Mouse (Mus musculus) adrenal gland, adult (tissue): ENCODE measurements around the gene Gli2.
A peak's percentile ranks its signal among the peaks of the same experiment; 100 is the strongest.

ENCODE experiments used
- DNase-seq, 2 experiments: peaks; one replicate each; pipeline ENCODE4 v3.0.0; 2022 to 2023; ENCODE audit warnings: low spot score in 1 of 2; ENCODE audit not compliant: inconsistent age in 2 of 2

Gli2 gene

DNA sequence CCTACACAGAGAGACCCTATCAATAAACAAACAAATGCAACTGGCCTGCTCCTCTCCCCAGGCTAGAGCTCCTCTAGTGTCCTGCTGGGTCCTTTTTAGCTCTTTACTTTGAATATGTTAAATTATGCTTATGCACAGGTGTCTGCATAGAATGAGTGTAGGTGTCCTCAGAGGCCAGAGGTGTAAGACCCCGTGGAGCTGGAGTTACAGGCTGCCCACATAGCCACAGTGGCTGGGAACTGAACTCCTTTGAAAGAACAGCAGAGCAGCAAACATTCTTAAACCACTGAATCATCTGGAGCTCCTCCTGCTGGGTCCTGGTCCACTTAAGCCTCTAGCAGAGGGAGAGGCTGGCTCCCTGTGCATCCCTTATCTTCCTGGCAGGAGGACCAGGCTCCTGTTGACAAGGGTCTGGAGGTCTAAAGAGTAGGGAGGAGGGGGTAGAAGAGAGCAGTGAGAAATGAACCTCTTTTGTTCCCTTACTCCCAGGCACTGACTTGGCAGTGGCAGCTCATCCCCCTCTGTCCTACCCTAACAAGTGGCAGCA is 49.5 kb downstream of the Gli2 start:
- no peak for DNase-seq

- no peak for DNase-seq
These were observed 51.9 kb downstream of the Gli2 start for GRCm38 (mm10) chr1:119001454-119002034.

DNA sequence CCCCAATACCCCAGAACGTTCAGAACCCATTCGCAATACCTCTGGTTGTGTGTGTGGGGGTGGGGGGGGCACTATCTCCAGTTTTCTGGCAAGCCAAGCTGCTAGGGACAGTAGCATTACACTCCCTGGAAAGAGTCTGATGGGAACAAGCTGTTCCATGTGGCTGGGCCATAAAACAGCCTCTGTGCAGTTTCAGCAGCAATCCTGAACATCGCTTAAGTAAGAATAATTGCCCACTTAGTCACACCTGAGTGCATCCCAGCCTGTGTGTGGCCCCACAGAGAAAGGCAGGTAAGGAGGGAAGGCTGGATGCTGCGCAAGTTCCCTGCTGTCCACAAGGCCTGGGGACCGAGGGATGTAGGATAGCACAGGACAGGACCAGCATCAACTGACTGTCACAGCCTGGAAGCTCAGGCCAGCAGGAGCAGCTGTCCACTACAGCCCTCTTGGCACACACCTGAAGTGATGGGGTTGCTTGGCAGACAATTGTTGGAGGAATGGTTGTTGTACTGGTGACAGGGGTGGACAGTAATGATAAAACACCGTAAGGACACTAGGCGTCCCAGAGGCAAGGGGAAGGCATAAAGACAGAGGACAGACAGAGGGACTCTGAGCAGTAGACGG is 58.8 kb downstream of the Gli2 start:
- no peak for DNase-seq

DNA sequence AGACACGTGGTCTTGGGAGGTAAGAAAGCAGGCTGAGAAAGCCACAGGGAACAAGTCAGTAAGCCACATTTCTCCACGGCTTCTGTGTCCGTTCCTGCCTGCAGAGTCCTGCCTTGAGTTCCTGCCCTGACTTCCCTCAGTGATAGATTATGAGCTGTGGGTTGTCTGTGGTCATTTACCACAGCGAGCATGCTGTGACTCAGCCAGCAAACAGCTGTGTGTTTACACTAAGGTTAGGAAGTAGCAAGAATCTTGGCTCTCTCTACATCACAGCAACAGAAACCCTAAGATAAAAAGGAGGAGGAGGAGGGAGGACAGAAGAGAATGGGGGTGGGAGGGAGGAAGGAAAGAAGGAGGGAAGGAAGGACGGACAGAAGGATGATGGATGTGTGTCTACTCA is 59.6 kb downstream of the Gli2 start:
- no peak for DNase-seq

GRCm38 (mm10) chr1:118988331-118988730 is 65.1 kb downstream of the Gli2 start:
- no peak for DNase-seq

DNA sequence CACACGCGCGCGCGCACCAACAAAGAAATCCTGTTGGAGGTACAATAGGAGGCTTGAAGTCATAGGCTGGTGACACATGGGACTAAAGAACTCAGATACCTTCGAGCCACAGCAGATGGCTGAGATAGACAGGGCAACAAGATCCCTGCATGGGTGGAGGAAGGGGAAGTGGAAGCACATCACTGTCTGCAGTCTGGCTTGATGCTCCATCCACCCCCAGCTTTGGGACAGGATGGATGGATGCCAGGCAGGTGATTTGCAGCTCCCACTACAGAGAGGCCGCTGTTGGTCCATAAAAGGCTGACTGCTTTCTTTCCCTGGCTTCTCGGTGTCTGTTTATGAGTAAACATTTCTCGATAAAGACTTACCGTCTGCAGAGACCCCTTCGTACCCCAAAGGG is 65.9 kb downstream of the Gli2 start:
- DNase-seq: no peak

GRCm38 (mm10) chr1:118983389-118983788 is 70.0 kb downstream of the Gli2 start:
- DNase-seq: no peak

- DNase-seq: no peak
These were observed 70.6 kb downstream of the Gli2 start for GRCm38 (mm10) chr1:118982805-118983211.

DNA sequence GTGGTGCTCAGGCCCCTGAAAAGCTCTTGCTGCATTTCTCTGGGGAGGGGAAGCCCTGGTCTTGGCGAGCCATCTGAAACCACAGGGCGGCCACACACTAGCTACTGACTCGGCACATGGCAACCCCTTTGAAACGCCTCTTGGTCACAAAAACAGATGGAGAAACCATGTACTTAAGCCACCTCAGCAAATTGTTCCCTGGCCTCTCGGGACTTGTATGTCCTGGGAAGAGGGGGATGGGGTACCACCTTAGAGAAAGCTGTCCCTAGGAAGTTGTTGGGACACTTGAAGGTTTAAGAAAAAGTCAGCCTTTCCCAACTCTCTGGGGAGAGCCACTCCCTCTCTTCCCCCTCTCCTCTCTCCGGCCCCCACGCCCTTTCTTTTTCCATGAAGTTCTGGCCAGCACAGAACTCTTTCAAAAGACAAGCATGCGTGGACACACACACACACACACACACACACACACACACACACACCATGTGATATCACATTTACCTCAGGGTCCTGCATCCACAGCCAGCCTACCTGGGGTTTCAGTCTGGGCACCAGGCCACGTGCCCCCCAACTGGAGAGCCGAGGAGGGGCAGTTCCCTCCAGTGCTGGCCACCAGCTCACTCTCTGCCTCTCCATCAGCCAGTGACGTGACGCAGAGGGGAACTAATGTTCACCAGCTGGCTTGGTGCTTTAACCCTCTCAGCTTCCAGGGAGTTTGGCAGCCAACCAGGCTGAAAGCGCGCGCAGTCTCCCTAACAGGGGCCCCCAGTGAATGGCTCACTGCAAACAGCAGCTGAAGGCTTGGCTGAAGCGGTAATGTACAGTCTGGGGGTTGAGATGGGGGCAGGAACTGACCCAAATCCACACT is 71.2 kb downstream of the Gli2 start:
- peak; percentile 21 to 52 for DNase-seq

DNA sequence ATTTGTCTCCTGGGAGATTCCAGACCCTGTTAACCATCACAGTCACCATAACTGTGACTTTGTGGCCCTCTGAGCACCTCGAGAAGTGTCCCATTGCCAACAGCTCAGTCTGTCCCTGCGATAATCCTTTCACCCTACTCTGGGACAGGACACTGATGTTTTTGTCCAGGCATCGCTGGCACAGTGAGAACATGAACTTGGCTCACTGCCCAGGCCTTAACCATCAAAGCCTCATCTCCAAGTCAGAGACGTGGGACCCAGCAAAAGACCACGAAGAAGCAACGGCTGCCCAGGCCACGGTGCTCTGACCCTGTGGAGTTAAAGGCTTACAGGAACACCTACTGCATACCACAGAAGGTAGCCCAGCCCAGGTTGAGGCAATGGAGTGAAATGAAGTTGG is 72.8 kb downstream of the Gli2 start:
- peak; percentile 47 to 72 for DNase-seq

GRCm38 (mm10) chr1:118976596-118976995 is 76.8 kb downstream of the Gli2 start:
- DNase-seq: peak; percentile 95 to 96

- no peak for DNase-seq
These were observed 78.0 kb downstream of the Gli2 start for GRCm38 (mm10) chr1:118975376-118975775.

DNA sequence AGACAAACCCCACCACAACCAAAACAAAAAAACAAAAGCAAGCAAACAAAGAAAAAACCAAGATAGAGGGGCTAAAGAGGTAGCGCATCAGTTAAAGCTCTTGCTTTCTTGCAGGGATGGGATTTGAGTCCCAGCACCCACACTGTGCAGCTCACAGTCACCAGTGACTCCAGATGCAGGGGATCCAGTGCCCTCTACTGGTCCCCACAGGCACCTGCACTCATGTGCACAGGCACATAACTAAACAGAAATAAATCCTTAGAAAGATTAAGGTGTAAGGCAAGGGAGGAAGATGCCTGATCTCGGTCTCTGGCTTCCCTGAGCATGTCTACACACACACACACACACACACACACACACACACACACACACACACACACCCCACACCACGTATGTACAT is 83.4 kb downstream of the Gli2 start:
- no peak for DNase-seq

GRCm38 (mm10) chr1:118969409-118969808 is 84.0 kb downstream of the Gli2 start:
- DNase-seq: no peak

DNA sequence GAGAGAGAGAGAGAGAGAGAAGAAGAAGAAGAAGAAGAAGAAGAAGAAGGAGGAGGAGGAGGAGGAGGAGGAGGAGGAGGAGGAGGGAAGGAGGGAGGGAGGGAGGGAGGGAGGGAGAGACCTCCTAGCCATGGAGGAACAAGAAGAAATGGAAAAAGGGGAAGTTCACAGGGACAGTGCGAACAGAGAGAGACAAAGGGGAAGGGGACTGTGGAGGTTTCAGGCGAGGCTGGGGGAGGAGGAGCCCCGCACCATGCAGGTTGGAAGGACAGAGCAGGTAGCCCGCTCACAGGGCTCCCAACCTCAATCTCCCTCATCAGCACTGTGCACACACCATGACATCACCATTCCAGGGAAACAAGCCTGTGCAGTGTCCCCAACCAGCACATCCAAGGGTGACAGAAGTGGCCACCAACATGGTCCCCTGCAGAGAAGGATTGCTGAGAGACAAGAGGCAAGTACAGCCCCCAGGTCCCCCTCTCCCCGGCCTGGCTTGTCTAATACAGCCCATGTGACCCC is 84.7 kb downstream of the Gli2 start:
- DNase-seq: no peak

GRCm38 (mm10) chr1:118967976-118968375 is 85.4 kb downstream of the Gli2 start:
- DNase-seq: no peak

- no peak for DNase-seq
These were observed 86.1 kb downstream of the Gli2 start for GRCm38 (mm10) chr1:118967281-118967680.

DNA sequence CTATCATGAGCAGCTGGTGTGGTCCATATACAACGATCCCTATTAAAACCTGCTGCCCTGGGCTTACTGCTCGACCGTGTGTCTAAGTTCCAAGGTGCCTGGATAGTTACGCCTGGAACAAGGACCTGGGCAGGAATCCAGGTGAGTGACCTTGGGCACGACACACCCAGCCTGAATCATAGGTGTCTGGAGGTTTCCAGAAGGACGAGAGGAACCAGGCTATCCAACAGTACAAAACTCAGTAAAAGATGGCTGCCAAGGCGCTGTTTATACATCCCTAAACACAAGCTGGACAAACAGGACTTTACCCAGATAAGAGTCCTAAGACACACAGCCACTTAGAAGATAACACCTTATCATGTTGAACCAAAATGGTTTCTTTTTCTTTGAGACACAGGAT is 94.8 kb downstream of the Gli2 start:
- no peak for DNase-seq

DNA sequence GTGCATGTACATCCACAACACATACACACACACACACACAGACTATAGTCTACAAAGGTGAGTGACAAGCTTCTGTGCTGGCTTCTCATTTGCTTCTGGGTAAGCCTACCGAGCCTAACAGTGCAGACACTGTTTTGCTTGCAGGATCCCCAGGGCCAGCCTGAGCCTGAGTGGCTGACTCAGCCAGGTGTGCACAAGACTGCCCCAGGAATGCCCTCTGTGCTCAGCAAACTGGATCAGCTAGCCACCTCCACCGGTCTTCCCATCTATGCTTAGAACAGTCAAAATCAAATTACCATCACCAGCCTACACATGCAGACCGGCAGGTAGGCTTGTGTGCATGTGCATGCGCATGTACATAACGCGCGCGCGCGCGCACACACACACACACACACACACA is 97.6 kb downstream of the Gli2 start:
- DNase-seq: no peak

DNA sequence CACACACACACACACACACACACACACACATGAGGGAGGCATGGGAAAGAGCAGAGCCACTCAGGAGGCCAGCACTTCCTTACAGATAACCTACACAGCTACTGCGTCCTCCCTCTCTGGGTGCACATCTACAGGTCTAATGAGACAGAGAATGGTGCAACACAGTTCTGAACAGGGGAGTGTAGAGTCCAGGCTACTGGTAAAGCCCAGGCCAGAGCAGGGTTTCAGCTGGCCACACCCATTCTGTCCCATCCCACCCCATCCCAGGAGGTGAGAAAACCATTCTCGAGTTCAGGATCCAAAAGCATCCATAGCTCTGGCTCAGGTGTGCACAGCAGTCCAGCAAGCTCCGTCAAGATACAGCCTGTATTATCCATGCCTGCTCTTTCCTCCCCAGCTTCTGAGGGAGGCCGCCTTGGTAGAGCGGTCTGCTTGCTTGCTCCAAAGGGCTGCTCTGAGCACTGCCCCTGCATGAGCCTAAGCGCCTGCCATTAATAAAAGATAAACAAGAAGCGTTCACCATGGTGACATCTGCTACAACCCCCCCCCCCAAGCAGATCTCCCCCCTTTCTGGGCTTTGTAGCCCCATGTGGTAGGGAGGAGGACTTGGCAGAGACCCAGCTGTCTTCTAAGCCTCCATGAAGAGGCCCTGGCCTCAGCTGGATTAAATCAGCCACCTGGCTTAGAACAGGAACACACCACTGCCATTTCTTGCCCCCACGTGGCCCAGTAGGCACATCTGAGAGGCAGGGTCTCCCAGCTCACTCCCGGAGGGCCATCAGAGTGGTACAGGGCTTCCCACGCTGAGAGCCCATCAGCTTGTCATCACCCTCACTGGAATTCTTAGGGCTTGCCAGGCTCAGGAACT is 98.8 kb downstream of the Gli2 start:
- no peak for DNase-seq

DNA sequence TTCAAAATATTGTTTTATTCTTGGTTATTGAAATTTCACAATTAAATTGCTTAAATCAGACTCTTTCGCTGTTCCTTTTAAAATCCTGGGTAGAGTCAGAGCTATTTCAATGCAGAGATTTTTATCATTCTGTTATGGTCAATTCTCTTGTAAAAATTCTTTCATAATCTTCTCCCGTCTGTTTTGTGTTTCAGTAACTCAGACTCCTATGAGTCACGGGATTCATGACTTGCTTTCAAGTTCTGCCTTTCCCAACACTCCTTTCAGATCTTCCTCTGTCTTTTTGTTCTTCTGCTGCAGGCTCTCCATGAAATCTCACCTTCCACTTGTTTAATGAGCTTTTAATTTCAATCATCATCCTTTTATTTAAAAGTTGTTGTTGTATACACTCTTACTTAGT is 100.4 kb downstream of the Gli2 start:
- DNase-seq: no peak
